Mouse (Mus musculus): ENCODE results near the gene Sccpdh.

DNA sequence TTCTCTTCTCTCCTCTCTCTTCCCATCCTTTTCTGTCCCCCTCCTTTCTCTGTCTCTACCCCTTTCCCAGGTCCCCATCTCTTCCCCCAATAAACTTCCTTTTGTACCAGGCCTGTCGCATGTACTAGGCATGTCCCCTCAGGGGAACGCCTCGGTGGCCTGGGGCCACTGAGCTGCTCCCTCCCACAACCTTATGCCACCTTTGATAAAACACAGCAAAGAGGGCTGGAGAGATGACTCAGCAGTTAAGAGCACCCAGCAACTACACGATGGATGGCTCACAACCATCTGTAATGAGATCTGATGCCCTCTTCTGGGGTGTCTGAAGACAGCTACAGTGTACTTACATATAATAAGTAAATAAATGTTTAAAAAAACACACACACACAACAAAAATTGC lies 47.8 kb downstream of the Sccpdh start:
- TF ChIP-seq POLR2A (IDR thresholded peaks at IDR 0.05; ENCODE audit: extremely low read depth, insufficient read depth, low read length), result no peak
- TF ChIP-seq CTCF (IDR thresholded peaks at IDR 0.05; ENCODE audit: extremely low read depth, insufficient read depth, low read length), result no peak
